Mouse (Mus musculus): ENCODE results near the gene B4galt4.
A peak's percentile ranks its signal among the peaks of the same experiment; 100 is the strongest.
"Not testable (repeated sequence)": the region's sequence is repeated elsewhere in the genome, so short reads cannot be mapped to it uniquely, and the experiment has no call there.

The B4galt4 gene

DNA sequence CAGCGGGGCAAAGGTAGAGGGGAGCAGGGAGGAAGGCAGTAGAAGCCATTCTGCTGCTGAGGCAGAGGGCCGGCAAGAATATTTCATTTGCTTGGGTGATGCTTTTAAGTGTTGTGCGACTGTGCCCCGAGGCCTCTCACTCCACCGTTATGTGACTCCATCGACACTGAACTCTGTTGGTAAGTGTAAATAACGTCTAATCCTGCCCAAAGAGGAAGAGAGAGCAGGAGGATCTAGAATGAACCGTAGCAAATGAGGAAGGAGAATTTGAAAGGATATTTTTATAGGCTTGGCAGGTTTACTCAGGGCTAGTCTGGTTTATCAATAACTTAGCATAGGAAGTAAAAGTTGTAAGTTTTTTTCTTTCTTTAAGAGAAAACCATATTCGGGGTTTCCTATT is 27.5 kb downstream of the B4galt4 start:
- DNase-seq (ENCODE audit: low spot score) = no peak

DNA sequence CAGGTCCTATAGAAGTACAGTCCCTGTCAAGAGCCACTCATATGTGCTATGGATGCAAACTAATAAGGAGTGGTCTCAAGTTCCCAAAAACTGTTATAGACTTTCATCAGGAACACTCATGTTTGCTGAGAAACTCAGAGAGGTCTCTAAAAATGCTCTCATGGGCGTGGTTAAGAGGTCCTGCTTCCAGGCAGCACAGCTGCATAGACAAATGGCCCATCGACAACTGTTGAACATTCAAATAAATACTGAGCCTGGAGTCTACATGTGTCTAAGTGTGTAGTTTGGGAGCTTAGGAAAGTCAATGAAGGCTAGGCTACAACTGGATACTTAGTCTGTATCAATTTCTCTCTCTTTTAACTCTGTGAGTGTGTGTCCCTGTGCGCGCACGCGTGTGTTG is 29.1 kb downstream of the B4galt4 start:
- no peak for DNase-seq (ENCODE audit: low spot score)

DNA sequence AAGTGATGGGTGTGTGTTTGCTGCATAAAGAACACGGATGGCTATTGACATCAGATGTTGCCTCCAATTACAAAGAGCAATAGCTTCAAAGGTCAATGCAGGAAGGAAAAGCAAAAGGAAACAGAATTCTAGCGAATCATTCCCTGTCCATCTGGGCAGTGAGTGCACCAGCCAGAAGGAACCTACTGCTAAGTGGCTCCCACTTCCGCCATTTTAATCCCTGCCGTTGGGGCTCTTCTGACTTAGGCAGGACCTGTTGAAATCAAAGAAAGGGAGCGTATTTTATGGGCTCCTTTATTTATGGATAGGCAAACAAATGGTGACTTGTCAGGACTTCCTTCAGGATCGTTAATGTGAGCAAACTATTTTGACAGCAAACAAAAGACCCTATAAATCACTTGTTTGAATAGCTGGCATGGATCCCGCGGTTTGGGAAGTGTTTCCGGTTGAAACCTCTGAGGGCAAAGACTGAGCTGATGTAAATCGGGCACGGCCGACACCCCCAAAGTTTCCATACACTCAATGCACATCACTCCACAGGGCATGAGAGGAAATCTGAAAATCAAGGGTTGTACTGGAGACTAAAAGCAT is 30.9 kb downstream of the B4galt4 start:
- peak; percentile 13 for DNase-seq (ENCODE audit: low spot score)

DNA sequence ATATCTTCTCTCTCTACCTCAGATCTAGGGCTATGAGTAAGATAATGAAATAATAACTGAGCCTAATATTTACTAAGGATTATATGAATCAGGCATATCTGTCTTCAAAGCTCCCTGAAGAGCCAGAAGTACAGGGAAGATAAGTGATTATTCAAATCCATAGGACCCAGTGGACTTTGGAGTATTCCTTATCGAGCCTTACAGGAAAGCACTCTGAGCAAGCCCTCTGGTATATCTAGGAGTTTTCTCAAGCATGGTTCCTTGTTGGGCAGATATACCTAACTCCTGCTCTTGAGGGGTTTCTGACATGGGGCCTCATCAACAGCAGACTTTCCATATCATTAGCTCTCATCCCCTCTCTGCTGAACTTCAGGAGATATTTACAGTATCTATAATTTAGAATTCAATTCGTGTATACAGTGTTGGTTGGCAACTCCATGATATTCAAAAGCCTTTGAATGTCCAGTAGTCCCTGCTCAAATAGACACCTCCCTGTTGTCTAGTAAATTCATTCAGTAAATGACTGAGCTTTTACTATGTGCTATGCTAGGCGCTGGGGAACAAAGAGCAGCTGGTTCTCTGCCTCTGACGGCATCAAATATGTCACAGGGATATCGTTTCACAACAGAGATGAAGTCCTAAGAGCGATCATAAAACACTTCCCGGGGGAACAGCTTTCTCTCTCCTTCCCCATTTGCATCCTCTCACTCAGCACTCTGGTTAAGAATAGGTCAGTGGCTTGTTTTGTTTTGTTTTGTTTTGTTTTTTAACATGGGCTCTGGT is 33.1 kb downstream of the B4galt4 start:
- DNase-seq (ENCODE audit: low spot score) = no peak

DNA sequence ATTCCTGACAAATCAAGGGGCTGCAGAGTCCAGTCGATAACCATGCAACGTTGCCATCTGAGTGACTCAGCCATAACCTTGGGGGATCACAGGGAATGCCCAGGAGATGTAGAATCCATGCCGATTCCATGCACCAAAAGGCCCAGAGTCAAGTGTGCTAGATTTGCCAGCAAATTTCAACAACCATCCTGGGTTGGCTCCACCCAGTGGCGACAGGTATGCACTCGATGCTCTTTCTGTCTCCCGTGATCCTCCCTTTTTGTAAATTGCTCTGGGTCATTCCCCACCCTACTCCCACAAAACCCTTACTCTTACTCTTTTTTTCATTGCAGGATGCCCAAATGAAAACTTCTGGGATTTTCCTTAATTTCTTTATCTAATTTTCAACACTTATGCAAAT is 34.3 kb downstream of the B4galt4 start:
- no peak for DNase-seq (ENCODE audit: low spot score)

DNA sequence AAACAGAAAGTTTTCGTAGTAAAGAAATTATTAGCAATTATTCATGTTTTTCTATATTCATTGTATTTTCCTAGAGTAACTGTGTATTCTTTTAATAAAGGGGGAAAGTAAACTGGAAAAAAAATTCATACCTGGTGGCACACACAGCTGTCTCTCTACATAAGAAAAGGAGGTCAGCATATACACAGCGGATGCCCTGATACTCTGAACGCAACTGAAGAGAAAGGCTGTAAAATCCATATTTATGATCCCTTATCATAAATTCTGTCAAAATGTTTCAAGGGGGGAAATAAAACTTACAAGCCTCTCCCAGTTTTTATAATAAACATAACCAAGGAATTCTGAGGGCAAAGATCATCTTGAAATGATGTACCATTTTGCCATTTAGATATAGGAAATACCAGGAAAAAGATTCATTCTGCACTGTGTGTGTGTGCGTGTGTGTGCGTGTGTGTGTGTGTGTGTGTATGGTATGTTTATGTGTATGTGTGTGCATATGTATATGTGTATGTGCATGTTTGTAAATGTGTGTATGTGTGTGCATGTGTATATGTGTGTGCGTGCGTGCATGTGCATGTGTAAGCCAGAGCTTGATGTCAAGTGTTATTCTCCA is 39.0 kb downstream of the B4galt4 start:
- DNase-seq (ENCODE audit: low spot score) = no peak

DNA sequence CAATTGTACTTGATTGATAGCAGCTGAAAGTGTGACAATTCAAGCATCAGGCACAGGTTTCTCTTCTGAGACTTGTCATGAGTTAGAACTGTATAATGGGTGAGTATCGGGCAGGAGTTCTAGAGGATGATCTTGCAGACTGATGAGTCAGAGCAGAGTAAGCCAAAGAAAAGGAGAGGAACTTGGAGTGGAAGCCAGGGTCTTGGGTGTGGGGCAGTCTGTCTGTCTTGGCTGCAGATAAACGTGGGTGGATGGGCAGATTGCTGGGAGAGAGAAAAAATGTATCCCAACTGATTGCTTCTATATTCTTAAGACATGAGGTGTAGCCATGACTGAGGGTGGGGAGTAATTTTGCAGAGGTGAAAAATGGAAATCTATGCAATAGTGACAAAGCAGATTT is 39.9 kb downstream of the B4galt4 start:
- DNase-seq (ENCODE audit: low spot score) = no peak

DNA sequence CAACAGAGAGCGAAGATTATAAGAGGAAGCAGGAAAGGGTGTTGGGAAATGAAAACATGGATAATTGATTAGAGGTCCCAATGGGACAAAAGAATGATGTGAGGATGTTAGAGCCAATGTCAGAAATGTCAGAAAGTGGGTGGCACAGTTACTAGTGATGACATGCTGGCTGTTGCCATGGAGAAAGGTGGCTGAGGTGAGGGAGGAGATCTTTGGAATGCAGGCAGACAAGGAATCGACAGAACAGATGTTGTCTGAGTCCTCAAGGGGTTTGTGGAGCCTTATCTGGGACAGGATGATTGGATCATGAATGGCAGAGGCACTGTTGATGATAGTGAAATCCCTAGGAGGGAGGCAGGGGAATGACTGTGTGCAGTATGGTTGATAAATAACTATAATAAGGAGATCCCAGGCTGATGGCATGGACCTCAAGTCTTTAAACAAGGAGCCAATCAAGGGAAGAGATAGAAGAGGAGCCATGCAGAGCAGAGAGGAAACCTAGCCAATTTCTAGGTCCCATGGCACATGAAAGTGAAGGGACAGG is 40.5 kb downstream of the B4galt4 start:
- no peak for DNase-seq (ENCODE audit: low spot score)

DNA sequence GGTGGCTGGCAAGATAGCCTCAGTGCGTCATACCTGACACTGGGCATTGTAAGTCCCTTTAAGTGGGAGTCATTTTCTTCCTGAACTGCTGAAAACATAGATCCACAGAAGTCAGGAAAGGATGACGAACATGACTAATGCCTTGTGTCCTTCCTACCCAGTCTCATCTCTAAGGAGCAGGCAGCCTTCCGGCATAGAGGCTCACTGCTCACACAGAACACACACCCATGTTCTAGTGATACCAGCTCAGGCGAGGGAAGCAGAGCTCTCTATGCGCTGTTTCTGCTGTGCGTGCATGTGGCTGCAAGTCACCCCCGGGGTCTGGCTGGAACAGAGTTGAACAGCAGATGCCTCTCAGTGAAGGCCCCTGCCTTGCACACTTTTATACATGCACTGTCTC is 43.2 kb downstream of the B4galt4 start:
- no peak for DNase-seq (ENCODE audit: low spot score)

DNA sequence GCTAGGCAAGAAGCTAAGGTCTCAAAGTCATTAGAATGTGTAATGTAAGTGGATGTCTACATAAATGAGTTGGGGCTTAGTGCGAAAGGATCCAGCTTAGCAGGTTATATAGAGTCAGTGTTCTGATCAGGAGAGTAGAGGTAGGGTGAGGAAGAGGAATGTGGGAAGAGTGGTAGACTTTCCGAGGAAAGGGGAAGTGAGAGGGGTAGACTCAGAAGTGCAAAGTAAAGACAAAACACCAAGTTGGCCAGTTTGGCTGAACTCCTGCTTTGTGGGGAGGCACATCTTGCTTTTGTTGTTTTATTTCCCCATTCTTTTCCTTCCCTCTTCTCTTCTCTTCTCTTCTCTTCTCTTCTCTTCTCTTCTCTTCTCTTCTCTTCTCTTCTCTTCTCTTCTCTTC is 47.0 kb downstream of the B4galt4 start:
- DNase-seq (ENCODE audit: low spot score) = no peak

DNA sequence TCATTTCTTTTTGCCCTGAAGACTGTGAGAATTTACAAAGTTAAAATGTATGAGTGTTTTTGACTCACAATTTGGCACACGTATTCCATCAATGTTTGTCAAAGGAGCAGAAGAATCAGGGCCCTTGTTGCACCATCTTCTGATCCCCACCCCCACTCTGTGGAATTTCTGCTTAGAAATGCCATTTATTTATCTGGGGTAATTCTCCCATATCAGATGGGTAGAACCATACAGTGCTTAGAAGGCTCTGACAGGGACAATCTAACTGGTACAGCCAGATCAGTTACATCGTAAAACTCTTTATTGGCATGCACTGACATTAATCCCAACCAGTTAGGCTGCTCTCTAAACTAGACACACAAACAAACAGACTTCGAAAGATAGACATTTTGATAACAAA is 47.9 kb downstream of the B4galt4 start:
- DNase-seq (ENCODE audit: low spot score) = no peak

DNA sequence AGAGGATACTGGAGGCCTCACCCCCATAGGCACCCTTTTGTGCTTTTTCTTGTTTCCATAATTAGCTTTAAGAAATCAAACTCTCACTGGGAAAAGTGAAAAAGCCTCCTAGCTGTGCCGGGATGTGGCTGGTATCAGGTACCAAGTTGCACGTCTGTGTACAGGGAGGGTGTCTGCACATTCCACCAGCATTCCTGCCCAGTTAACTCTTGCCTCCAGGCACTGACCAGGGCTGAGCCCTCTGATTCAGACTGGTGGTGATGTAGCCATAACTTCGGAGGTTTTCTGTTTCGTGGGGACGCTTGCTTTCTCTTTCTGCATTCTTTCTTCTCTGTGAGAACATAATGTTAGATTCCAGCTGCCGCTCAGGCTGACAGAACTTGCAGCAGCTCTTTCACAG is 51.1 kb downstream of the B4galt4 start:
- DNase-seq (ENCODE audit: low spot score) = peak; percentile 44

DNA sequence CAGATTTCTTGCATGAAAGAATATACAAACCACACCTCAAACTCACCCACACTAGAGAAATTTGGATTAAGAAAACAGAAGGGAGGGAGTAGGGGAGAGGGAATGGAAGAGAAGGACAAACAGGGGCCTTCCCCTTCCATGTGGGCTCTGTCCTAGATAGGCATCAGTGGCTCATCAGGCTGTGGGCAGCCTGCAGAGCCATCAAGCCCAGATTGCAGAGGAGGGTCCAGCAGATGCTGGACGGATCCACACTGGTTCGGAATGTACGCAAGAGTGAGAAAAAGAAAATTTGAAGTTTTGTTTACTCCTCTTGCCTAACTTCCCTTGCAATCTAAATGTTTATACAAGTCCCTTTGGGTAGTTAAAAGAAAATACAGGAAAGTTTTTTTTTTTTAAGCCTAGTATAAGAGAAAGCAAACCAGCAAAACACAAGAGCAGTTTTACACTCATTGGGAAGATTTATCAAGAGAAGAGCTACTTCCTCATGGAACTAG is 56.9 kb downstream of the B4galt4 start:
- DNase-seq (ENCODE audit: low spot score) = no peak

DNA sequence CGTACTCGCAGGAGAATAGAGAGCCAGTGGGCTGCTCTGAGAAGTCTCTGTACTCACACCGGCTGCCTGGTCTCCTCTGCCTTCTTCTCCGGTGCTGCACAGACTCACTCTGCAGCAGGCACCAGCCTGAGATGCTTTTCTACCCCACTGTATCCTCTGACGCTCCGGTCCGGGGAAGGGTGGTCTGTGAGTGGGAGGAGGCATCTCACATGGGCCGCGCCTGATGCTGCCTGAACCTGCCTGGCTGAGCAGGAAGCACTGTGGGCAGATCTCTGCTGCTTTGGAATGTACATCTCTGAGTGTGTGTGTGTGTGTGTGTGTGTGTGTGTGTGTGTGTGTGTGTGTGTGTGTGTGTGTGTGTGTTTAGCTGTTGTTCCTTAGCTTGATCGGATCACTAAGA is 58.0 kb downstream of the B4galt4 start, which contains the start of gene Upk1b:
Gene Upk1b (minus strand): TSS at position 238 of the 400 bp plus-strand sequence.
- peak; percentile 60 for DNase-seq (ENCODE audit: low spot score)

DNA sequence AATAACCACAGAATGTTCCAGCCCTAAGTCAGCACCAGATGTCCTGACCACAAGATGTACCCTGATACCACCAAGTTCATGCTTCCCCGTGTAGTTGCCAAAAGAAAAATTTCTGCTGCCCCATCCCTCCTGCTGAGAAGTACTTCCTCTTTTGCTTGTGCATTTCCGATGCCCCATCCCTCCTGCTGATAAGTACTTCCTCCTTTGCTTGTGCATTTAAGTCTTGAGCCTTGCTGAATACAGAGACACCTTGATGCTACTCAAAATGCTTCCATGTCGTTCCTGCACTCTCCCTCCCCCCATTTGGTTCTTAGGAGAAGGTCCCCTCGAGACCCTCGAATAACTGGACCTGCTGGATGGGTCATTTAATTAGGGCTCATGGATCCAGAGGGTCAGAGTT is 65.7 kb downstream of the B4galt4 start:
- DNase-seq (ENCODE audit: low spot score) = not testable (repeated sequence)

DNA sequence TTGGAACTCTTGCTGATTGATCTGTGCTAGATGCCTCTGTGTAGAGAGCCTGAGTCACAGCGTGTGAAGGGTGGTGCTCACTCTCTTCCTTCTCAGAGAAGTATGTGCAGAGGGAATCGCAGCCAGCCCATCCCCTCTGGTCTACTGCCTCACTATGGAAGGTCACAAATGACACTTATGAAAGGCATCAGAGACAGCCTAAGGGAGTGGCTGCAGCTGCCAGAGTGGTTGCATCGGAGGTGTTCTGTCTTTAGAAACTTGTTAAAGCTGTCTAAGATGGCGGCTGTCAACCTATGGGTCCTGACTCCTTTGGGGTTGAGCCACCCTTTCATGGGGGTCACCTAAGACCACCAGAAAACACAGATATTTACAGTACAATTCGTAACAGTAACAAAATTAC is 68.1 kb downstream of the B4galt4 start:
- no peak for DNase-seq (ENCODE audit: low spot score)

DNA sequence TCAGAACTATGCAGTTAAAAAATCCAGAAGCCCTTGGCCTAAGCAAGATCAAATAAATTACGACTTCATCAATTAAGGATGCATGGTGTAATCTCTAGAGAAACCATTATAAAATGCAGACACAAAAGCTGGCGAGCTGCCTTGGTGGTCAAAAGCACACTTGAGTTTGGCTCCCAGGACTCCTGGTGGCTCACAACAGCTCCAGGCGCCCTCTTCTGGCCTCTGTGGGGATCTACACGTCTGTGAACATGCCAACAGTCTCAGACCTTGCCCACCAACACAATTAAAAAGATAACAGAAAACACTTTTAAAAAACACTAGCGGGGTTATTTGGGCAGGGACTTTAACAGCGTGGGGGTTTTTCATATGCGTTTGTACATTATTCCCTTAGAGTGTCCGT is 70.5 kb downstream of the B4galt4 start:
- peak; percentile 44 for DNase-seq (ENCODE audit: low spot score)

Data from yolk sac, embryonic 10.5 days (tissue).